Mouse (Mus musculus) liver, postnatal 0 days (tissue): ENCODE measurements around the gene Fam20c.

Experiments used
- CTCF ChIP-seq: sonication (generic); IDR thresholded peaks from 2 replicates; pipeline ENCODE4 v1.5.1; 2016; ENCODE audit warnings: antibody characterized with exemption, low read depth
- EP300 ChIP-seq: IDR thresholded peaks from 2 replicates; pipeline ENCODE4 v1.6.1; 2016; ENCODE audit warnings: antibody characterized with exemption, low read depth, mild to moderate bottlenecking

DNA sequence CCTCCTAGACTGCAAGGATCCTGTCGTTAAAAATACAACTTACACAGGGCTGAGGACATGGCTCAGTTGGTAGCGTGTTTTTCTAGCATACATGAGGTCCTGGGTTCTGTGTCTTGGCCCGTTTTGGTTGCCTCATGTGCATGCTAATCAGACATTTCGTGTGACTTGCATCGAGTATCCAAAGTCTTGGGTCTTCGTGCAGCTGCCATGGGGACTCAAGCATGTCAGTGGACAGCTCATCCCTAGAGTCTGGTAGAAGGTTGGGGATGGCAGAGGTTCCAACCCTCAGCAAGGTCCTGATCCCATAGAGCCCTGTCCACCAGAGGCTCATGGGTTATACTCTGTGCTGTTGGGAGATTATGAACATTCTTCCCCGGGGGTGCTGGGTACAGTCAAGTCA lies 33.3 kb downstream of the Fam20c start:
- TF ChIP-seq CTCF (no peak), EP300 (no peak)
